Mouse (Mus musculus): ENCODE data around the gene Dusp5. TPM values are rescaled to one million over a fixed set of nuclear protein-coding genes. Genes with fewer than 3 reads are reported as not detected.

Gene Dusp5
- polyA plus RNA-seq, 1 experiment from 2014 or later: 4.0 TPM

- Histone ChIP-seq H3K4me3 (replicated peaks) (no peak overlapping the region), H3K9ac (no peak overlapping the region), H3K27ac (replicated peaks) (no peak overlapping the region), H3K36me3 (no peaks in the 10 kb centered on the region), H3K4me1 (no peaks in the 10 kb centered on the region), H3K9me3 (replicated peaks) (no peaks in the 10 kb centered on the region), H3K4me2 (replicated peaks) (no peak overlapping the region), H3K27me3 (no peaks in the 10 kb centered on the region)
- ATAC-seq (ENCODE audit: insufficient number of reproducible peaks, low FRiP score, low TSS enrichment, low read depth): no peak
- WGBS: 20% methylated on average over 11 of the region's 11 CpGs
Measured at GRCm38 (mm10) chr19:53567864-53568263, 39.0 kb downstream of the Dusp5 start.

- no peak overlapping the region for H3K4me3 ChIP-seq (replicated peaks)
- no peak for ATAC-seq (ENCODE audit: insufficient number of reproducible peaks, low FRiP score, low TSS enrichment, low read depth)
- no peaks in the 10 kb centered on the region for H3K36me3 ChIP-seq
- no peaks in the 10 kb centered on the region for H3K4me1 ChIP-seq
- 60% methylated on average over 3 of the region's 3 CpGs for WGBS
- no peaks in the 10 kb centered on the region for H3K27me3 ChIP-seq
- no peak overlapping the region for H3K4me2 ChIP-seq (replicated peaks)
- H3K27ac ChIP-seq (replicated peaks): no peak overlapping the region
- H3K9me3 ChIP-seq (replicated peaks): no peaks in the 10 kb centered on the region
- no peak overlapping the region for H3K9ac ChIP-seq
Measured at GRCm38 (mm10) chr19:53568553-53568952, 39.6 kb downstream of the Dusp5 start.

DNA sequence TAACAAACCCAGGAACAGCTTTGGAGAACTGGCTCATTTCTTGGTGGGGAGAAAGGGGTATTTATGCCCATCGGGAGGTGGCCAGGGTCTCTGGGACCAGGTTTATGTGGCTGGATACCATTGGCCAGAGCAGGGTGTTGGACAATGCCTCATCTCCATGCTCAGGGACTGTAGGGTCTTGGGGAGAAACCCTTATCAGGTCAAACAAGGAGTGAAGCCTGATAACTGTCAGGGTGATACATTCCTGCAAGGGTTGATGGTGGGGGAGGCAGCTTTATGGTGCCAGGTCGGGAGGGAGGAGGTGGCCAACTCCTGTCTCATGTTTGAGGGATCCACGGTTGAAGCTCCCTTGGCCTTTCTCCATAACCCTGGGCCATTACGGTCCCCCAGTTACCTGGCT is 42.1 kb downstream of the Dusp5 start:
- 77% methylated on average over 4 of the region's 4 CpGs for WGBS
- no peak for ATAC-seq (ENCODE audit: insufficient number of reproducible peaks, low FRiP score, low TSS enrichment, low read depth)
- no peak overlapping the region for H3K4me3 ChIP-seq (replicated peaks)

GRCm38 (mm10) chr19:53571501-53572428 is 42.9 kb downstream of the Dusp5 start:
- Histone ChIP-seq H3K4me1 (no peaks in the 10 kb centered on the region), H3K4me3 (replicated peaks) (no peak overlapping the region), H3K27me3 (no peaks in the 10 kb centered on the region), H3K4me2 (replicated peaks) (no peak overlapping the region), H3K27ac (replicated peaks) (no peak overlapping the region), H3K36me3 (no peaks in the 10 kb centered on the region), H3K9ac (no peak overlapping the region), H3K9me3 (replicated peaks) (no peaks in the 10 kb centered on the region)
- 71% methylated on average over 18 of the region's 18 CpGs for WGBS
- ATAC-seq (ENCODE audit: insufficient number of reproducible peaks, low FRiP score, low TSS enrichment, low read depth): no peak

More for the DNA sequence above, 42.1 kb downstream of the Dusp5 start:
- Histone ChIP-seq H3K36me3 (no peaks in the 10 kb centered on the region), H3K4me1 (no peaks in the 10 kb centered on the region), H3K9me3 (replicated peaks) (no peaks in the 10 kb centered on the region), H3K27me3 (no peaks in the 10 kb centered on the region), H3K27ac (replicated peaks) (no peak overlapping the region), H3K4me2 (replicated peaks) (no peak overlapping the region), H3K9ac (no peak overlapping the region)

DNA sequence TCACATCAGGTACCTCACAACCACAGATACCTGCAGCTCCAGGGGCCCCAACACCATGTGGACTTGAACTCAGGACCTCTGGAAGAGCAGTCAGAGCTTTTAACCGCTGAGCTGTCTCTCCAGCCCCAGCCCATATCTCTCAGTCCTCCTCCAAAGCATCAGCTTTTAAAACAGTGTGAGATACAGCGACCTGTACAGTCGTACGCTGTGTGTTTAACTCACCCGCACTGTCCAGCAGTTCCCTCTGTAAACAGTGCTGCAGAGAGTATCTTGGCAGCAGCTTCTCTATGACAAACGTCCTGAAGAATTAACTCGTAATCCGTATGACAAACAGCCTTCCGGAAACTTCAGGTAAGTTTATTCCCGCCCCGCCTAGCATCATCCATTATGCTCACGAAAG is 43.7 kb downstream of the Dusp5 start:
- no peaks in the 10 kb centered on the region for H3K4me1 ChIP-seq
- H3K27ac ChIP-seq (replicated peaks): no peak overlapping the region
- no peak overlapping the region for H3K4me2 ChIP-seq (replicated peaks)
- H3K36me3 ChIP-seq: no peaks in the 10 kb centered on the region
- no peaks in the 10 kb centered on the region for H3K9me3 ChIP-seq (replicated peaks)
- no peaks in the 10 kb centered on the region for H3K27me3 ChIP-seq
- no peak overlapping the region for H3K9ac ChIP-seq
- ATAC-seq (ENCODE audit: insufficient number of reproducible peaks, low FRiP score, low TSS enrichment, low read depth): no peak
- H3K4me3 ChIP-seq (replicated peaks): no peak overlapping the region
- 76% methylated on average over 12 of the region's 12 CpGs for WGBS

DNA sequence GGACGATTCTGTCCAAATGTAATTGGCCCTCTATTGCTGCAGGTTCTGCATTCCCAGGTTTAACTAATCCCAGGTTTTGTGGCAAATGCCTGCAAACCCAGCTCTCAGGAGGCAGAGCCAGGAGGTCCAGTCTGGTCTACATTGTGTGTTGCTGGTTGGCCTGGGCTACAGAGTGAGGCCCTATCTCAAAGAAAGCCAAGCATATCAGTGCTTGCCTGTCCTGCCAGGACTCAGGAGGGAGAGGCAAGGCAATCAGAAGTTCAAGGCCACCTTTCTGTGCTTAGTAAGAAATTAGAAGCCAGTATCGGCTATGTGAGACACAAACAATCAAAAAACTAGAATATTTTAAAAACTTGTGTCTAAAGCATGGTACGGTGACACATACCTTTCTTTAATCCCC is 44.2 kb downstream of the Dusp5 start:
- Histone ChIP-seq H3K36me3 (no peaks in the 10 kb centered on the region), H3K9me3 (replicated peaks) (no peaks in the 10 kb centered on the region), H3K4me2 (replicated peaks) (no peak overlapping the region), H3K4me1 (no peaks in the 10 kb centered on the region), H3K4me3 (replicated peaks) (no peak overlapping the region), H3K27me3 (no peaks in the 10 kb centered on the region), H3K27ac (replicated peaks) (no peak overlapping the region), H3K9ac (no peak overlapping the region)
- ATAC-seq (ENCODE audit: insufficient number of reproducible peaks, low FRiP score, low TSS enrichment, low read depth): no peak
- WGBS: 79% methylated on average over 3 of the region's 3 CpGs

GRCm38 (mm10) chr19:53574131-53574530 is 45.2 kb downstream of the Dusp5 start:
- Histone ChIP-seq H3K27me3 (no peaks in the 10 kb centered on the region), H3K4me3 (replicated peaks) (no peak overlapping the region), H3K9me3 (replicated peaks) (no peaks in the 10 kb centered on the region), H3K4me2 (replicated peaks) (no peak overlapping the region), H3K4me1 (no peaks in the 10 kb centered on the region; the same call in 1 of the 2 replicates), H3K9ac (no peak overlapping the region), H3K36me3 (no peaks in the 10 kb centered on the region), H3K27ac (replicated peaks) (no peak overlapping the region)
- 67% methylated on average over 8 of the region's 8 CpGs for WGBS
- ATAC-seq (ENCODE audit: insufficient number of reproducible peaks, low FRiP score, low TSS enrichment, low read depth): no peak

DNA sequence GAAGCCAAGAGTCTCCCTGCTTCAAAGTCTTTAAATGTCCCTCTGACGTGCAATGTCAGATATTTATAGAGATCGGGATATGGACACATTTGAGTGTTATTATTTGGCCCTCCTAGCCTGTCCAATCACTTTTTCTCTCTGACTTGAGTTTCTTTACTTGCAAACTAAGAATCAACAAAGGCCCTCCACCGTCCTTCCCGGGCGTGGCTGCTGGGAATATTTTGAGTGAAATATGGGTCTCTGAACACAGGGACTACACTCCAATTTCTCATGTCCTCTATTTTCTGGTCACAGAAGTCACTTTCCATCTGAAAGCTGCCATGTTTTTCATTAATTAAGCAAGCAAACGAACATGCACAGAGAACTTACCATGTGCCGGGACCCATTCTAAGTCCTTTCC is 45.6 kb downstream of the Dusp5 start:
- WGBS: 87% methylated on average over 7 of the region's 7 CpGs
- Histone ChIP-seq H3K4me1 (no peaks in the 10 kb centered on the region; the same call in 1 of the 2 replicates), H3K4me3 (replicated peaks) (no peak overlapping the region), H3K4me2 (replicated peaks) (no peak overlapping the region), H3K27ac (replicated peaks) (no peak overlapping the region), H3K9me3 (replicated peaks) (no peaks in the 10 kb centered on the region), H3K27me3 (no peaks in the 10 kb centered on the region), H3K9ac (no peak overlapping the region), H3K36me3 (no peaks in the 10 kb centered on the region)
- no peak for ATAC-seq (ENCODE audit: insufficient number of reproducible peaks, low FRiP score, low TSS enrichment, low read depth)

DNA sequence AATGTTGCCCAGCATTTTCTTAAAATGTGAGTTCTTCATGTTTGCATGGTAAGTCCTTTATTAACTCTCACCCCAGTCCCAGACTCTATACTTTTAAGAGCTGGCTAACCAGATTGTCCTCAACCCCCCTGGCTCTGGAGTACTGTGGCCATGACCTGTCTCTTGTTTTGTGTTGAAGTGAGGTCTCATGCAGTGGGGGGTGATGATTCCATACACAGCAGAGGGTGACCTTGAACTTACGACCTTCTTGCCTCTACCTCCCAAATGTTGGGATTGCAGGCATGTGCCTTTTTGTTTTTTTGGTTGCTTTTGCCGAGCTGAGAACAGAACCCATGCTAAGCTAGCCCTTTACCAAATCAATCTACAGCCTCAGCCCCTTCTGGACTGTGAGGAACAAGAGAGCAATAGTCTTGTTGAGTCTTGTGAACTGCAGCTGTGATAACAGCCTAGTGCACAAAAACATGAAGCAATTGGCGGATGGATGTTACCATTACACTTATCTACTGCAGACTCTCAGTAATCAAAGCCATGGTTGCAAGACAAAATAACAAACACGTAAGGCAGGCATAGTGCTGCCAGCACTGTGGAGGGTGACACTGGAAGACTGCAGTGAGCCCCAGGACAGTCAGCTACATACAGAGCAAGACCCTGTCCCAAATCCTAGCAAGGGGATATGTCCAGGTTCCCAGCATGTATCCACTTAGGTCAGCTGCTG is 46.5 kb downstream of the Dusp5 start:
- Histone ChIP-seq H3K4me2 (replicated peaks) (no peak overlapping the region), H3K9me3 (replicated peaks) (no peaks in the 10 kb centered on the region), H3K4me3 (replicated peaks) (no peak overlapping the region), H3K36me3 (no peaks in the 10 kb centered on the region), H3K4me1 (no peaks in the 10 kb centered on the region; the same call in 1 of the 2 replicates), H3K27ac (replicated peaks) (no peak overlapping the region), H3K27me3 (no peaks in the 10 kb centered on the region), H3K9ac (no peak overlapping the region)
- WGBS: 76% methylated on average over 4 of the region's 4 CpGs
- ATAC-seq (ENCODE audit: insufficient number of reproducible peaks, low FRiP score, low TSS enrichment, low read depth): no peak

GRCm38 (mm10) chr19:53576061-53576460 is 47.2 kb downstream of the Dusp5 start:
- Histone ChIP-seq H3K27me3 (no peaks in the 10 kb centered on the region), H3K4me2 (replicated peaks) (no peak overlapping the region), H3K4me1 (no peaks in the 10 kb centered on the region; the same call in 1 of the 2 replicates), H3K9ac (no peak overlapping the region), H3K4me3 (replicated peaks) (no peak overlapping the region), H3K9me3 (replicated peaks) (no peaks in the 10 kb centered on the region), H3K36me3 (no peaks in the 10 kb centered on the region), H3K27ac (replicated peaks) (no peak overlapping the region)
- 66% methylated on average over 7 of the region's 7 CpGs for WGBS
- ATAC-seq (ENCODE audit: insufficient number of reproducible peaks, low FRiP score, low TSS enrichment, low read depth): no peak

DNA sequence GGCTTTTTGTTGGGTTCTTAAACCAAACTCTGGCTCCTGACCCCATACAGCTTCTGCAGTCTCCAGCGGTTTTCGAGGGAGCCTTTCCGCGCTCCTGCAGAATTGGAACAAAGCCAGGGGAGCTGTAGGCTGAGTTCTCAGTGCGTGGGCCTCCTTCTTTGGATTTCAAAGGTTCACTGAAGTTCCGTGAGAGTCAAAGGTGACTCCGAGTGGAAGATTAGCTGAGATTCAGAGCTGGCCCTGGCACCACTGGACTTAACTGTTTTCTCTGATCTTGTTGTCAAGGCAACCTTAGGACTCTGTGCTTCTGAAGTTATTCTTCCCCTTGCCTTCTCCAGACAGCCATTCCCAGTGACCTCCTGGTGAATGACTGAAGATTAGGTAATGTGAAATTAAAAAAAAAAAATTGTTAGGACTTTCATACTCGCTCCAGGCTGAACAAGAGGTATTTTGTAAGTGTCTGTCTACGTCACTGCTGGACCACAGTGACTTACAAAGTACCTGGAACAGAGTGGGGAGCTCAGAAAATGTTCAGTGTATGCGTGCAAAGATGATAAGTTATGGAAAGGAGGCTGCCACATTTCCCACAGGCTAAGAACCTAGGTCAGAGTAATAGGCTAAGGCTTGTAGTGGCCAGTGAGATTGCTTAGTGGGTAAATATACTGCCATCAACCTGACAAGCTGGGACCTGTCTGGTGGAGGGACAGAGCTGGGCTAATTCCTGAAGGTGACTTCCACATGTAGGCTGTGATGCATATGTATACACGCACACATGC is 48.3 kb downstream of the Dusp5 start:
- no peak overlapping the region for H3K27ac ChIP-seq (replicated peaks)
- no peak for ATAC-seq (ENCODE audit: insufficient number of reproducible peaks, low FRiP score, low TSS enrichment, low read depth)
- no peak overlapping the region for H3K4me2 ChIP-seq (replicated peaks)
- no peaks in the 10 kb centered on the region for H3K27me3 ChIP-seq
- no peaks in the 10 kb centered on the region for H3K9me3 ChIP-seq (replicated peaks)
- no peaks in the 10 kb centered on the region; the same call in 1 of the 2 replicates for H3K4me1 ChIP-seq
- no peaks in the 10 kb centered on the region for H3K36me3 ChIP-seq
- no peak overlapping the region for H3K4me3 ChIP-seq (replicated peaks)
- whole genome bisulfite sequencing: 58% methylated on average over 11 of the region's 11 CpGs
- no peak overlapping the region for H3K9ac ChIP-seq
